Mouse (Mus musculus) Muller cell, postnatal 12 days (primary cell): ENCODE measurements around the gene Igsf8.

Source experiments
- DNase-seq: peaks from one replicate; pipeline ENCODE4 v3.0.0-alpha.2; 2015; ENCODE audit errors: inconsistent ontology term

Gene Igsf8

DNA sequence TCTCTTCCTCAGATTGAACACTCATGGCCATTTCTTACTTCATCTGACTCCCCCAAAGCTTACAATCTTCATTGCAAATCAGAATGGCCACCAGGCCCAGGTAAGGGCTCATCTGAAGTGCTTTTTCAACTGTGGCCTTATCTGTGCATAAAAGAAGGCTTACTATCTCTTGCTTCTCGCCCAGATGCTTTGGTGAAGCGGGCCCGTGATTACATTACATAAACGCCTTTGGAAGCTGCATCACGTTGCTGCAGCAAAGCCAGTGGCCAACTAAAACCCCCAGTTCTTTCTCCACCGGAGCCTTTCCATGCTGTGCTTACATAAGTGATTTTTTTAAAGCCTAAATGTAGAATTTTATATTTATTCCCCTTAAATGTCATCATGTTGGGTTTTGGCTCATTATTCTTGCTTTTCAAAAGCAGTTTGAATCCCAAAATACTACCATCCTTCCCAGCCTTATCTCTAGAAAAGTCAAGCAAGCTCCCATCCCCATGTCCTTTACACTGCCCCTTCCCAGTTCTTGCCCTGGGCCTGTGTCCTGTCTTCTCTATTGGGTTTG lies 62.4 kb downstream of the Igsf8 start:
- no peak for DNase-seq

DNA sequence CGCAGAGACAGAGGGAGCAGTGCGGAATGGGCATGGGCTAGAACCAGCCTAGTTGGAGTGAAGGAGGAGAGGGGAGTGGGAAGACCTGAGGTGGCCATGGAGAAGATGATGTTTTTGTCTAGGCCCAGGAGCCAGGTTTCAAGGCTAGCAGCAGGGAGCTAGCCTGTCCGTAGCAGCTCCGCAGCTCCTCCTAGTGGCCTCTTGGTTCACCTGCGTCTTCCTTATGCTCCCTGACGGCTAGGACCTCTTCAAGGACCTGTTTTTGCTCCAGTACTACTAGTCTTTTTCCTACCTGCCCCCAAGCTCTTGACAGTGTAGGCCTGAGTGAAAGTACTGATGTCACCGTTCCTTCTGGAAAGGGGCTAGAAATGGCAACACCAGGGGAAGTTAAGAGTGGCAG lies 63.3 kb downstream of the Igsf8 start:
- DNase-seq: peak; percentile 66

DNA sequence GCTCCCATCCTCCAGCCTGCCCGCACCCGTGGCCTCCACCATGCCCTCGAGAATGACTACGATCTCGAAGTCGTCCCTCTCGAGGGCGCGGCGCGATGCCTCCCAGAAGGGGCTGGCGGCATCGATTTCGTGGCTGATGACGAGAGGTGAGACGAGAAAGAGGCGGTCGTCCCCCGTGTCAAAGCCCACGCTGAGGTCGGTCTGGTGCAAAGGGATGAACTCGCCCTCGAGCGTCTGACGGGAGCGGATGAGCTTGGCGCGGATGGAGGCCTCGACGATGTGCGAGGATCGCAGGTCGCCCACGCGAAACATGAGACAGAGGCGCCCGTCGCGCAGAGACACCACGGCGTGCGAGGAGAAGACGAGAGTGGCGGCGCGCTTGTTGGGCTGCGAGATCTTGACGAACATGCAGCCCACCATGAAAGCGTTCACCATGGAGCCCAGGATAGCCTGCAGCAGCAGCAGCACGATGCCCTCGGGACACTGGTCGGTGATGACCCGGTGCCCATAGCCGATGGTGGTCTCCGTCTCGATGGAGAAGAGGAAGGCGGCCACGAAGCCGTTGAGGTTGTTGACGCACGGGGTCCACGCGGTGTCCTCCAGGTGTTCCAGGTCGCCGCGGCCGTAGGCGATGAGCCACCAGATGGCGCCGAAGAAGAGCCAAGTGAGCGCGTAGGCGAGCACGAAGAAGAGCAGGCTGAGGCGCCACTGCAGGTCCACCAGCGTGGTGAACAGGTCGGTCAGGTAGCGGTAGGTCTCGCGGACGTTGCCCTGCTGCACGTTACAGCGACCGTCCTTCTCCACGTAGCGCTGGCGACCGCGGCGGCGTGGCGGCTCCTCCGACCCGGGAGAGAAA lies 64.5 kb downstream of the Igsf8 start:
- peak; percentile 45 for DNase-seq

DNA sequence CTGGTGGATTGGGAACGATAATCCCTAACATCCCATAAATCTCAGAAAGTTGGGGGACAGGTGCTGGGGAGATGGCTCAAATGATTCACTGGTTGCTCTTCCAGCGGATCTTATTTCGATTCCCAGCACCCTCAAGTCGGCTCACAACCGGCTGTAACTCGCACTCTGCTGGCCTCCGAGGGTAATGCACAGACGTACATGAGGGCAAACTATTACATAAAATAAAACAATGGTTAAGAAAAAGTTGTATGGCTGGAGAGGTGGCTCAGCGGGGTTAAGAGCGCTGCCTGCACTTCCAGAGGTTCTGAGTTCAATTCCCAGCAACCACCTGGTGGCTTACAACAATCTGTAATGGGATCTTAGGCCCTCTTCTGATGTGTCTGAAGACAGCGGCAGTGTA lies 65.2 kb downstream of the Igsf8 start:
- no peak for DNase-seq

DNA sequence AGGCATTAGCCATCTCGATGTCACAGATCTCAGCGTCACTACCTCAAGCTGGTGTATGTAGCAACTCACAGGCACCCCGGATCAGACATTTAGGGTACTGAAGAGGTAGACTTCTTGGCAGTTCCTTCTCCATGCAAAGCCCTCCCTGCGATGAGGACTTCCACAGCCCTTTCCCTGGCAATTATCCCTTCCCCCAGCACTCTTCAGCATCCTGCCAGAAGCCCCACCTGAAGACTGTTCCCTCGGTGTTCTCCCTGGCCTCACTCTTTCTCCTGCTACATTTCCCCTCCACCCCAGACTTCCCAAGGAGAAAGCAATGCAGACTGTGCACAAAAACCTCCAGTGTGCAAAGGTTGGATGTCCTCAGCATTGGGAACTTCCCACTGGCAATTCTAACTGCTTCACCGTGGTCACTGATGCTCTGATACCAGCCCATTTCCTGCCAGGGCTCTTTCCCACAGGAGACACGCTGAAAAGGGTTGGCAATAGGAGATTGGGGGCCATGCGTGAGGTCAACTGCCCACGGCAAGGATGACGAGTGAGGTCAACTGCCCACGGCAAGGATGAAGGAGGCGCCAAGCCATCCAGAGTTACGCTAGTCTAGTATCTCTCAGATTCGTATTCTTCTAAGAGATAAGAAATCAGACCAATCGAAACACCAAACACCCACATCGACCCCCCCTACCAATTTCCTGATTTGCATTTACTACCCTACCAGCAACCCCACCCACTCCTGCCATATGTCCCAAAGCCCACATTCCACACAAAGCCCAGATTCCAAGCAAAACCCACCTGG lies 66.0 kb downstream of the Igsf8 start:
- no peak for DNase-seq

DNA sequence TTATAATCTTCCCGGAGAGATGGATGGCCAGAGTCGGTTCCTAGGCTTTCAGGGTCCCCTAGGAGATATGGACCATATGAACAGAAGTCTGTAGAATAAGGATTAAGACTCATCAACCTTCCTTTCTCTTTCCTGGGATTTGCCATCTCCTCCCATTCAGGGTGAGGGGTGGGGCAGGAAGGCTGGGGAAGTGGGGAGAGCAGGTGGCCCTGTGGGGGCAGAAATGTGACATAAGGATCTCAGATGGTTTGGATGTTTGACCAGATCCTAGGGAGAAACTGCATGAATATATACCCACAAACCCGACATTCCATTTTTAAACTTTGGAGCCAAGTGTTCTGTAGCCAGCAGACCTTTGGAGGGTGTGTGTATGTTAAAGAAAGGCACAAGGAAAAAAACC lies 66.6 kb downstream of the Igsf8 start:
- DNase-seq: no peak

DNA sequence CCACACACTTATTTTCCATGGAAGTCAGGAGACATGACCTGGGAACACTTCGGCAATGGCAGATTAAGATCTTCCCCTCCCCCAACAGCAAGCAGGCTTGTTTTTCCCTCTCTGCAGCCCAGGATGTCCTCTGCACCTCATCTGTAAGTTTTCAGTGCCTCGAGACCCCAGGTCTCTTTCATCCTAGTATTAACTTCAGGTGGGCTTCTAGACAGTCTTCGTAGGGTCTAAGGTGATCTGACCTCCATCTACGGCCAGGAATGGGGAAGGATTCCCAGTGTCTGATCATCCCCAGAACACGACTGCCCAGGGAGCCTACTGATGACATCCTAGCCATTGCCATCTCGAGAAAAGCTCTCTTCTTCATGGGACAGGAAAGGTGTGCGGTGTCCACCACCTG lies 67.0 kb downstream of the Igsf8 start:
- no peak for DNase-seq

DNA sequence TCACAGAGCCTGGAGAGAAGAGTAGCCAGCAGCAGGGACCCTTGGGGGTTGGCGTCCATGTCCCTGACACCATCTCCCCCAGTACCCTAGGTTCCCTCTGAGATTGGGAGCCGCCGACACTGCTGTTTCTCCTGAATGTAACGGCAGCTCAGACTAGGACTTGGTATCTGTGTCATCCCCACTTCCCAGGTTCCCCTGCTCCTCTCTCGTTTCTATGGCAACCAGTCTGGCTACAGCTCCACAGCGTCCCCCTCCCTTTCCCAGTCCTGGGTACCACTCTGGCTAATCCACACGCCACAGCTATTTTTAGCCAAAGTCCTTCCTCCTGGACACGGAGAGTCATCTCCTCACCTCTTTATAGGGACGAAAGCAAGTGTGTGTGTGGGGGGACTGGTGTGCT lies 67.7 kb downstream of the Igsf8 start, which contains the start of gene Kcnj9:
TSS of gene Kcnj9 (minus strand) at position 188 of the 400 bp plus-strand sequence.
- DNase-seq: no peak

DNA sequence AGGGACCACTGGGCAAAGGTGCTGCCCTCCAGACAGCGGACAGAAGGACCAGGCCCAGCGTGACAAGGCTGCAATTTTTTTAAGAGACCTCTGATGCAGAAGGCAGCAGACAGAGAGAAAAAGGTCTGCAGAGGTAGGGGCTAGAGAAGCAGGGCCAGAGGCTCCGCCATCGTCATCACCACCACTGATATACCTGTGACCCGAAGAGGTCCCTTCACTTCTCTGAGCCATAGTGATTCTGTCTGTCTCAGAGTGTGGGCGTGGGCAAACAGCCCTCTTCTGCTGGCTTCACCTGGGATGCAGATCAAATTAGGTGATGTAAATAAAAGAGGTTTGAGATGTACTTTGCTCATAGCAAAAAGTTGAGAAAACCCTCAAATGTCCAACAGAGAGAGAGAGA lies 68.2 kb downstream of the Igsf8 start:
- no peak for DNase-seq

DNA sequence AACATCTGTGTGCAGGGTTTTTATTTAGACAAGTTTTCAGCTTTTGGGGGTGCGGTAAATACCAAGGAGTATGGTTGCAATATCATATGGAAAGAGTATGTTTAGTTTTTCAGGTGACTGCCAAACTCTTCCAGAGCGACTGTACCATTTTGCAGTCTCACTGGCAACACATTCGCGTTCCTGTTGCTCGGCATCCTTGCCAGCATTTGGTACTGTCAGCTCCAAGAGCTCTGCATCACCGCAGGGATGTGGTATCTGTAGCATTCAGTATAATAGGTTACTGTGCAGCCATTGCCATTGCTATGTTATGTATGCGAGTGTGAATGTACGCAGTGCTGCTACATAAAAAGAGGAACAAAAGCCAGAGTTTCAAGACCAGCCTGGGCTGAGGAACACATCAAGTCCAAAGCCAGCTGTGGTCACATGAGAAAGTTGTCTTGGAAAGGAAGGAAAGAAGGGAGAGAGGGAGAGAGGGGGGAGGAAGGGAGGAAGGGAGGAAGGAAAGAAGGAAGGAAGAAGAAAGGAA lies 70.0 kb downstream of the Igsf8 start:
- no peak for DNase-seq

DNA sequence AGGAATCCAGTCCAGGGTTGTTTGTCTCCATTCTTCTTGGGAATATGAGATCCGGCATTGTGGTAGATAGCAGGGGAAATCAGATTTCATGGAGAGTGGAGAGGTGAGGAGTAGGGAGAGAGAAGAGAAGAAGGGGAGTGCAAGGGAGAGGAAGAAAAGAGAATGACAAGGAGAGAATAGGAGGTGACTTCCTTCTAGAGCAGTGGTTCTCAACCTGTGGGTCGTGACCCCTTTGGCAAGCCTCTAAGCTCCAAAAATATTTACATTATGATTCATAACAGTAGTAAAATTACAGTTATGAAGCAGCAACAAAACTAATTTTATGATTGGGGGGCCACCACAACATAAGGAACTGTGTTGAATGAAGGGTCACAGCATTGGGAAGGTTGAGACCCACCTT lies 71.5 kb downstream of the Igsf8 start:
- DNase-seq: no peak

DNA sequence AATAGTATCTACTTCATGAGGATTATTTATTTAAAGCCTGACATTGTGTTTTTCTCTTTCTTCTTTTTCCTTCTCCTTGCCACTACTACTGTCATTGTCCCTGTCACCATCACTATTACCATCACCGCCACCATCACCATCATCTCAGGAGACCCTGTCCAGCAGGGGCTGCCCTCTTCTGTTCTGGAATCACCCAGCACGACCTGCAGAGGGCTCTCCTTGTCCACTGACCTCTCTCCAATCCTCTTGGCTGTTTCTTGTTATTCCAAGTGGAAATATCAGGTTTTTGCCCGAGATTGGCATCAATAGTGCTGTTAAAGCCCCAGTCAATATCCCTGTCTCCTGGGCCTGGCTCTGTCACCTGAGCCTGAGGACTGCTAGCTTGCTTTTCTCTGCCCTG lies 72.1 kb downstream of the Igsf8 start:
- DNase-seq: no peak

DNA sequence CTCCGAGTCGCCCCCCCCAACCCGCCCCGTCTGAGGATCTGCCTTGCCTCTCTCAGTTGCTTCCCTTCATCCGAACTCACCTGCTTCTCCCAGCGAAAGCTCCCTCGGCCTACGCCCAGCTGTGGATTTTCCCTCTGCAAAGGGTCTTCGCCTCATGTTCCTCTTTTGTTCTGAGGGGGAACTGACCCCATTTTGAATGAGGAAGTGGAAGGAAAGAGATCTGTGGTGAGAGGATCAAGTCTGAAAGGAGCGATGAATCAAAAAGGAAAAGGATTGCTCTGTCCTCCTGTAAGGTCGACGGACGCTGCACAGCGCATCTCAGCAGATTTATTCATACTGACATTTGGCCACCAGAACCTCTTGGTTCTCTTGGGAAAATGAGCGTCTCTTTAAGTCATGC lies 74.4 kb downstream of the Igsf8 start:
- DNase-seq: no peak

DNA sequence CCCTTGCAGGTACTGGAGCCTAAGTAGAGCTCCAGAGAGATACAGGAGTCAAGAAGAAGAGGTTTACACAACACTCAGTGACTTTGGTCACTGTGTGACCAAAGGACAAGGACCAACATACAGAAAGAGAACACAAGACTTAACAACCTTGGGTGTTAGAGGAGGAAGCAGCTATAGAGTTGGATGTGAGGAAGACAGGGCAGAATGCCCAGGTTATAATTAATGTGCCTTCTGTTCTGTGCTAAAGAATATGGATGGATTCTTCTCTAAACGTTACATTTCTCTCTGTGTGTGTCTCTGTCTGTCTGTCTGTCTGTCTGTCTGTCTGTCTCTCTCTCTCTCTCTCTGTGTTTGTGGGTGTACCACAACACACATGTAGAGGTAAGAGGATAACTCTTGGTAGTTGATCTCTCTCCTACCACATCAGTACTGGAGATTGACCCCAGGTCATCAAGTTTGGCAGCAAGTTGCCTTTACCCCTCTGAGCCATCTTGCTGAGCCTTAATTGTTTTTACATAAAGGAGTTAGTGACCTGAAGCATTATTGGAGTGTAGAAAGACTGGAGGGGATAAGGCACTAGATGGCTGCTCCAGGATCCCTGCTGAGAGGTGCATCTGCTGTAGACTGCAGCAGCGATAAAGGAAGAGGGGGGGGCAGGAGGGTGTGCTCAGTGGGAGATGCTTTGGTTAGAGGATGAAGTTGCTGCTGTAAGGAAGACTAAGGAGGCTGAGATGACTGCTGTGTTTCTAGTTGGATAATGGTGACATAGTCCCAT lies 76.2 kb downstream of the Igsf8 start:
- DNase-seq: no peak

DNA sequence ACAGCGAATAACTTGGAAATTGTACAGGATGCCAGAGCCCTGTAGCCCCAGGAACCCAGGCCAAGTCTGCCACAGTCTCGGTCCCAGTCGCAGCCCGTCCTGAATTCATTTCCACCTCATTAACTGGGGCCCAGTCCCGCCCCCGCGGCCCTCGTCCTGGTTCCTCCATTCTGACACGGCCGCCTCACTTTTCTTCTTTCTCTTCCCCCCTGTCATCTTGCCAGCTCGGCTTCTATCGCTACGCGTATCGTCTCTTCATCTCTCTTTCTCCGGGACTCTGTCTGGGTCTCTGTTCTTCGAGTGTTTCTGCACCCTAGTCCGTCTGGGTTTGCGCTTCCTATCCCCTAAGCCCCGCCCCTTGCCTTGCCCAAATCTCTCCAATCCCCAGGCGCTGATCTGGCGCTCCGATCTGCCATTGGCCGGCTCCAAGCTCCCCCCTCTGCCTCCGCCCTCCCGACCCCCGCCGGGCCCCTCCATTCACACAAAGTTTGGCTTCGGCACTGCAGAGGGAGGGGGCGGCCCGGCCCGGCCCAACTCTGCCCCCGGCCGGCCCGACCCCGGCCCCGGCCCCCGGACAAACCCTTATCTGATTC lies 79.4 kb downstream of the Igsf8 start, which contains the start of gene Kcnj10:
TSS of gene Kcnj10 (plus strand) at position 482 of the 593 bp plus-strand sequence.
- DNase-seq: peak; percentile 92

DNA sequence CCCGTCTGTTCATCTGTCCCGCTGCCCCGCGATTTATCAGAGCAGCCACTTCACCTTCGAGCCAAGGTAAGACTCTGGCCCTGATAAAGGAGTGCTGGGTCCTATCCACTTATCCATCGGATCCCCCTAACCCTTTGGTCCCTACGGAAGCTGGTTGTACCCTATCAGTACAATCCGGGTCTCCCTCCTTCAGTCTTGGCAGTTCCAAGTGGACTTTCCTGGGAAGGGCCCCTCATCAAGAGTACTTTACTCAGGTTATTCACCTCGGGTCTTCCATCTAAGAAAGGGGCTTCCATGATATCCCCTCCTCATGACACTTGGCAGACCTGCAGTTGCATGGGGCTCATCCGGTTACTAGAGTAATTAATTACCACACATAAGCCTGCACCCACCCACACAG lies 79.9 kb downstream of the Igsf8 start:
- no peak for DNase-seq

DNA sequence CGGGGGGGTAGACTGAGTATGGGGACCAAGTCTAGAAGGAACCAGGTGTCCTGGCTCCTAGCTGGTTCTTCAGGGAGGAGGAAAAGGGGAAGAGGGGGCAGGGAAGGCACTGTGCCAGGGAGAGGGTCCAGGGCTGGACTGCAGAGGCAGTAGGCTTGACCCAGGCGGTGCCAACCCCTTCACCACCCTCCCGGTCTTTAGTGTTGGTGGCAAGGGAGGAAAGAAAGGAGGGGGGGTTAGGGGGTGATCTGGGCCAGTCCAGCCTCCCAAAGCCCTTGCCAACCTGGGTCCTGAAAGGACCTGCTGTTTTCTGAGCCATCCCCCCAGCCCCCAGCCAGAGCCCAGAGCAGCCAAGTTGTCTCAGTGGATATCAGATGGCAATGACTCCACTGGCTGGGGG lies 81.3 kb downstream of the Igsf8 start:
- peak; percentile 55 for DNase-seq

DNA sequence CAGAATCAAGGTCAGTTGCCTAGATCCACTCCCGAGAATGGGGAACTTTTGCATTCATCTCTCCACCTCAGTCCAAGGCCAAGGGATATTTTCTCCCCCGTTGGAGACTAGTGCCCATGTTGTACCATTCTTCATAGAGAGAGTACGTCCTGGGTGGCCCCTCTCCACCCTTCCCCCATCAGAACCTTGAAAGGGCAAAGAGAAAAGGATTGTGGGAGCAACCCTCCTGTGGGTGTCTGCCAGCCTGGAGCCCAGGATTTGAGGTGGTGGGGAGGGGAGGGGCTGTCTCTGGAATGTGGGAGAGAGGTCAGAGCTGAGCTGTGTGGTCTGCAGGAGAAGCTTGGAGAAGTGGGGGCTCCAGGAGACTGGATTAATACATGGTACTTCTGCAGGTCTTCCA lies 82.5 kb downstream of the Igsf8 start:
- no peak for DNase-seq

DNA sequence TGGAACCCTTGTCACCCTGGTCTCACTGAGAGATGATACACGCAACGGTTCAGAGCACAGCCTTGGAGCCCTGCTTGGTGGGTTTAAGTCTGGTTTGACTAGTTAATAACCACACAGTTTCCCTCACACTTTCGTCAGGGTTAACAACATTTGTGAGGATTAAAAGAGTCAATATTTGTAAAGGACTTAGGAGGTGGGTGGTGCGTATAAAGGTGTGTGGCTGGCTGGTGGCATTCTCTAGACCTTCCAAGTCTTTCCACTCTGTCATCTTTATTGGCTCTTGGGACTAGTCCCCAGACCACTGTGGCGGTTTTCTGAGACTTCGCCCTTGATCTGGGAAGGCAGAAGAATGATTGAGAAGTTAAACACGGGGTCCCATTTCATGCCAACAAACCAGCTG lies 83.4 kb downstream of the Igsf8 start:
- no peak for DNase-seq

DNA sequence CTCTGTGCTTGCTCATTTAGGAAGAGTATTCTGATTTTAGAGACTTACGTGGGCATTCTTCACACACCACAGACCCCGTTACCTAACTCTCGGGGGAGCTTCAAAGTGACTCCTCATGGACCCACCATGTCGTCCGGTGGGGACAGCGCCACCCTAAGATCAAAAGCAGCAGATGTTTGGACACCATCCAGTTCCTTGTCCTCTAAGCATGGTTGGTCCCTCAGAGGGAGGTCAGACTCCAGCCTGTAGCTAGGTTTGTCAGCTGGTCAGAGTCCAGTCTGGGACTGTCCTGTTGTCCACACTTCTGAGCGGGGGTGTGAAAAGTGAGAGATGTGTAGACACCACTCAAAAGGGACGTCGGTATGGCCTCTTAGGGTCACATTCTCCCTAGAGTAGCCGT lies 85.3 kb downstream of the Igsf8 start:
- DNase-seq: no peak

DNA sequence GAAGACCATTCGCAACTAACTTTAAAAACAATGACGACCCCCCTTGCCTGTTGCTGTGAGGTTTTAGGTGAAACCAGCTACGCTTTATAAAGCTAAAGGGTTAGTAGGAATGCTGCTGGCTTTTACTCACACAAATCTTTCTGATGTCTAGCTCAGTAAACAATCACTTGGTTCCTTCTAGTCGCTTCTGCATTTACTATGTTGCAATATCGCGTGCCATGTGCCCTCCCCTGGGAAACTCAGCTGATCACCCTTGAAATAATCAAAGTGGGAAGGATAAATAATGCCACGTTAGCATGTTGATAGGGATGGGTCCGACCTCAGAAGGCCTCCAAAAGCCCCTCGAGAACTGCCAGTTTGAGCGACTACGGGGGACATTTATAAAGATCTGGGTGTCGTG lies 85.9 kb downstream of the Igsf8 start:
- no peak for DNase-seq
